Mouse (Mus musculus) liver, embryonic 14.5 days (tissue): Measurements from ENCODE around the gene Unc93b1. TPM values are rescaled to one million over a fixed set of nuclear protein-coding genes. Genes with fewer than 3 reads are reported as not detected.
A peak's percentile ranks its signal among the peaks of the same experiment; 100 is the strongest.

Source experiments
- ATAC-seq: fragments of 200-750 bp; cut with Nextera tagmentation; 2 replicates; pipeline ENCODE4 v1.8.0; 2017; ENCODE audit warnings: moderate number of reproducible peaks, mild to moderate bottlenecking, moderate library complexity; ENCODE audit not compliant: insufficient read depth
- DNase-seq, 3 experiments: peaks; one replicate each; pipeline ENCODE4 v3.0.0-alpha.2; 2012 to 2013; ENCODE audit warnings: low read depth in 3 of 3, low spot score in 3 of 3
- H3K27ac ChIP-seq: fragments of 300-500 bp; sonication (generic); 2 replicates; pipeline ENCODE4 v1.5.1; 2014; ENCODE audit warnings: moderate library complexity, mild to moderate bottlenecking, control low read depth, inconsistent platforms
- H3K27me3 ChIP-seq: fragments of 300-500 bp; sonication (generic); 2 replicates; pipeline ENCODE4 v1.6.1; 2014; ENCODE audit warnings: mild to moderate bottlenecking, low read length, moderate library complexity; ENCODE audit not compliant: control insufficient read depth, insufficient read depth
- H3K36me3 ChIP-seq: fragments of 300-500 bp; sonication (generic); replicated peaks from 2 replicates; pipeline ENCODE4 v1.6.1; 2014; ENCODE audit warnings: low read depth; ENCODE audit not compliant: control insufficient read depth, insufficient read depth
- H3K4me1 ChIP-seq, 2 experiments: fragments of 200-500 bp in 1 of 2; fragments of 300-500 bp in 1 of 2; sonication (generic) in 1 of 2; replicated peaks; 2 replicates each; pipeline ENCODE4 v1.6.1; 2012 to 2014; ENCODE audit warnings: antibody characterized with exemption in 1 of 2, inconsistent platforms in 1 of 2, low read length in 1 of 2; ENCODE audit not compliant: control insufficient read depth in 2 of 2, insufficient read depth in 2 of 2
- H3K4me2 ChIP-seq: fragments of 300-500 bp; sonication (generic); 2 replicates; pipeline ENCODE4 v1.6.1; 2014; ENCODE audit warnings: low read depth, mild to moderate bottlenecking, control low read depth, moderate library complexity
- H3K4me3 ChIP-seq, 2 experiments: fragments of 200-500 bp in 1 of 2; fragments of 300-500 bp in 1 of 2; sonication (generic) in 1 of 2; 2 replicates each; pipeline ENCODE4 v1.5.1; 2012 to 2014; ENCODE audit warnings: low read depth in 2 of 2, low read length in 2 of 2, mild to moderate bottlenecking in 2 of 2, control low read depth in 1 of 2, inconsistent platforms in 1 of 2, moderate library complexity in 1 of 2; ENCODE audit not compliant: insufficient read depth in 1 of 2
- H3K9ac ChIP-seq: fragments of 300-500 bp; sonication (generic); replicated peaks from 2 replicates; pipeline ENCODE4 v1.6.1; 2014; ENCODE audit warnings: mild to moderate bottlenecking, control low read depth, moderate library complexity
- H3K9me3 ChIP-seq: fragments of 300-500 bp; sonication (generic); 2 replicates; pipeline ENCODE4 v1.6.1; 2016; ENCODE audit warnings: low read length, mixed read lengths; ENCODE audit not compliant: control insufficient read depth
- CTCF ChIP-seq: IDR thresholded peaks from 2 replicates; pipeline ENCODE4 v1.5.1; 2016; ENCODE audit warnings: antibody characterized with exemption, low read depth, control low read depth
- EP300 ChIP-seq: IDR thresholded peaks from 2 replicates; pipeline ENCODE4 v1.6.1; 2016; ENCODE audit warnings: antibody characterized with exemption, low read depth
- WGBS: fragments of 180-500 bp; shearing (Covaris S2); extraction: QIAGEN DNeasy Blood & Tissue Kit; methylation state at CpG from one replicate; pipeline ENCODE4 v1.1.7; 2014; ENCODE audit not compliant: insufficient replicate concordance; 5-methylcytosine and 5-hydroxymethylcytosine counted together
- polyA plus RNA-seq, 2 experiments: library from polyadenylated mRNA; depleted of rRNA in 1 of 2; stranded (reverse) in 1 of 2; unstranded in 1 of 2; fragments of >200 nt; fragmentation: Nextera tagmentation in 1 of 2; extraction: Ambion mirVana in 1 of 2; gene quantifications; 2 replicates each; pipeline versions ENCODE4 v1.2.1 to v1.2.3; 2012 to 2014

Gene Unc93b1
- polyA plus RNA-seq, 2 experiments, result 14.7 to 19.8 TPM

DNA sequence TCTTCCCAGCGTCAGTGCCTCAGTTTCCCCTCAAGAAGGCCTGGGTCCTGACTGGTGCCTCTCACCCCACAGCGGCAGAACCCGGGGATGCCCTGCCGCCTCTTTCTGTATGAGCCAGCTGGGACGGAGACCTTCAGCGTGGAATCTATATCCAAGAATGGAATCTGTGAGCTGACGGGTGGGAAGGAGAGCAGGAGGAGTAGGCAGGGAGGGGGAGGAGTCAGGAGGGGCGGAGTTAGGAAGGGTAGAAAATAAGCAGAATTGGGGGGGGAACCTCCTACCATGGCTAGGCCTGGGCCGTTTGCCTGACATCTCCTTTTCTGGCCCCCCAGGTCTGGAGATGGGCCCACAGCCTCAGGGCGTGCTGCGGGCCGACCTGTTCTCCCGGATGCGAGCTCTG is 53.1 kb downstream of the Unc93b1 start:
- TF ChIP-seq EP300, result no peak
- Histone ChIP-seq H3K9ac (no peak overlapping the region), H3K27me3 (no peaks in the 10 kb centered on the region), H3K4me2 (no peak overlapping the region), H3K9me3 (no peaks in the 10 kb centered on the region), H3K4me1 (peaks cover 0 to 13% of the 10 kb centered on the region in 2 experiments; a peak in 2 of 4 replicates), H3K4me3 (no peak overlapping the region), H3K27ac (no peak overlapping the region), H3K36me3 (no peaks in the 10 kb centered on the region)
- DNase-seq, result no peak
- no peak for ATAC-seq
- 87% methylated on average over 14 of the region's 14 CpGs for WGBS

DNA sequence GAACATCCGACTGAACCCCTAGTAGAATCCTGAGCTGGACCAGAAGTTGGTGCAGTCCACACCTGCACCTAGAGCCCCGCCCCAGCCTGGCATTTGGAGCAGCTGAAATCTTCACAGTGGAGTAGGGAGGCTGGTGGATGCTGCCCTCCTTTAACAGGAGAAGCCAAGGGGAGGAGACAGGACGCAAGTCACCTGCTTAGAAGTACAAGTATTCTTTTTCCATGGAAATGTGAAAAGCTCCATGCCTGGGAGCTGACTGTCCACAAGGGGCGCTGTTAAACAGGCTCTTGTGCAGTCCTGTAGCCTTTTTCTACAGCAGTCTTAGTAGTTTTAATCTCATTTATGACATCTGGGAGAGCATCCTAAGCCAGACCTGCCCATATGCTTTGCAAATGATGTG is 53.8 kb downstream of the Unc93b1 start:
- DNase-seq, result no peak

DNA sequence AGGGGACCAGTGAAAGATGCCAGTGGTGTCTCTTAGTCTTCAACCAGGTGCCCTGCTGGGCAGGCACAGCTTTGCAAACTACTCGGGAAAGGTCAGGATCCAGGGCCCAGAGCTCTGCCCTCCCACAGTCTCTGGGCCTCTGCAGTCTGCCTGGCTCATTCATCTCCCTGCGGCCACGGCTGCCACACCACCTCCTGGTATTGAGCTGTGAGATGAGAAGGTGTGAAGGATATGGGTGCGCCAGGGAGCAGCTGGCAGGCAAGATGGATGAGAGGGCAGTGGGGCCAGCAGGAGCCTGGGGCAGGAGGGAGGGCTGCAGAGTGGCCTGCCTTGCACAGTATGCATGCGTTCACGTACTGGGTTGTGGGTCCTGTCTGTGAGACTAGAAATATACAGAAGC is 55.8 kb downstream of the Unc93b1 start:
- H3K9me3 ChIP-seq, result no peaks in the 10 kb centered on the region
- 62% methylated on average over 6 of the region's 6 CpGs for WGBS
- ATAC-seq, result no peak

More for the DNA sequence above, 53.8 kb downstream of the Unc93b1 start:
- TF ChIP-seq CTCF, result peak; percentile 60
- no peak for TF ChIP-seq EP300
- peaks cover 0 to 15% of the 10 kb centered on the region in 2 experiments; a peak in 2 of 4 replicates for H3K4me1 ChIP-seq
- no peak overlapping the region for H3K4me3 ChIP-seq
- no peak for ATAC-seq
- no peak overlapping the region for H3K4me2 ChIP-seq
- H3K27me3 ChIP-seq, result no peaks in the 10 kb centered on the region
- 74% methylated on average over 4 of the region's 4 CpGs for WGBS
- no peaks in the 10 kb centered on the region for H3K36me3 ChIP-seq
- H3K9ac ChIP-seq, result no peak overlapping the region
- no peaks in the 10 kb centered on the region for H3K9me3 ChIP-seq
- H3K27ac ChIP-seq, result no peak overlapping the region

DNA sequence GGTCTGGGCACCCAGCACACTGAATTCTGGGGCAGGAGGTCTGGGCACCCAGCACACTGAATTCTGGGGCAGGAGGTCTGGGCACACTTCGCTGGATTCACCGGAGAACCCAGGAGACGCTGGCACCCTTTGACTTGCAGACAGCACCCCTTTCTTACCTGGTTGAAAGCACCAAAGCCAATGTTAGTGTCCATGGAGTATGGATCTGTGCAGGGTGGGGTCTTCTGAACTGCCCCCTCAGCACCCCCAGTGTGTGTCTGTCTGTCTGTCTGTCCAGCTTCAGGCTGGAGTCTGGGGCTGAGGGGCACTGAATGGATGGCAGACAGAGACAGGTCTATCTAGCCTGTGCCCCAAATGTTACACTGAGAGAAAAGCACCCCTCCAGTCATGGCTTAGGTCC is 56.6 kb downstream of the Unc93b1 start:
- TF ChIP-seq CTCF (no peak), EP300 (no peak)
- Histone ChIP-seq H3K36me3 (no peaks in the 10 kb centered on the region), H3K4me1 (peaks cover 0 to 2% of the 10 kb centered on the region in 2 experiments; a peak in 1 of 4 replicates), H3K9me3 (no peaks in the 10 kb centered on the region), H3K4me2 (no peak overlapping the region), H3K27ac (no peak overlapping the region), H3K9ac (no peak overlapping the region), H3K4me3 (no peak overlapping the region), H3K27me3 (no peaks in the 10 kb centered on the region)
- no peak for DNase-seq
- 89% methylated on average over 3 of the region's 3 CpGs for WGBS
- no peak for ATAC-seq

More for the DNA sequence above, 55.8 kb downstream of the Unc93b1 start:
- TF ChIP-seq CTCF (no peak), EP300 (no peak)
- H3K27ac ChIP-seq, result no peak overlapping the region
- no peak overlapping the region for H3K9ac ChIP-seq
- peaks cover 0 to 6% of the 10 kb centered on the region in 2 experiments; a peak in 2 of 4 replicates for H3K4me1 ChIP-seq
- DNase-seq, result no peak
- no peak overlapping the region for H3K4me3 ChIP-seq
- H3K4me2 ChIP-seq, result no peak overlapping the region
- H3K27me3 ChIP-seq, result no peaks in the 10 kb centered on the region
- H3K36me3 ChIP-seq, result no peaks in the 10 kb centered on the region

DNA sequence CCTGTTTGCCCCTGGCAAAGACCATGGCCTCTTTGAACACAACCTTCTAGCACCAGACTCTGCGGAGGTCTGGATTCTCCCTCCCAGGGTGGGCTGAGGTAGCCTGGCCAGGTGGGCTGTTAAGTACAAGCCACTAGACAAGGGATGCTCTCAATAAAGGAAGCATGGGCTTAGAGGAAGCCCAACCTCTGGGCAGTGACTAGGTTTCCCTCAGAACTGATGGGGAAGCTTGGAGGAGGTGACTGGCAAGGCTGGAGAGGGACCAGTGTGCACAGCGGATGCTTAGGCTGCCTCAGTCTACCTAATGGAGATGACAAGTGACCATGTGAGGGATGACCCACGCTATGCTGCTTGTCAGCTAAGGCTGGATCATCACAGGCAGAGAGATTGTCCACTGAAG is 57.0 kb downstream of the Unc93b1 start:
- Histone ChIP-seq H3K4me2 (no peak overlapping the region), H3K36me3 (no peaks in the 10 kb centered on the region), H3K27me3 (no peaks in the 10 kb centered on the region), H3K9me3 (no peaks in the 10 kb centered on the region), H3K4me3 (no peak overlapping the region), H3K9ac (no peak overlapping the region), H3K27ac (no peak overlapping the region), H3K4me1 (0 out of 4 replicates have a peak, but pooled peaks cover 0 to 2% of the 10 kb centered on the region in 2 experiments)
- TF ChIP-seq CTCF (no peak), EP300 (no peak)
- ATAC-seq (no peak), DNase-seq (no peak)
- WGBS, result 74% methylated on average over 3 of the region's 3 CpGs
